Mouse (Mus musculus): ENCODE measurements around the gene Itpr3.

DNA sequence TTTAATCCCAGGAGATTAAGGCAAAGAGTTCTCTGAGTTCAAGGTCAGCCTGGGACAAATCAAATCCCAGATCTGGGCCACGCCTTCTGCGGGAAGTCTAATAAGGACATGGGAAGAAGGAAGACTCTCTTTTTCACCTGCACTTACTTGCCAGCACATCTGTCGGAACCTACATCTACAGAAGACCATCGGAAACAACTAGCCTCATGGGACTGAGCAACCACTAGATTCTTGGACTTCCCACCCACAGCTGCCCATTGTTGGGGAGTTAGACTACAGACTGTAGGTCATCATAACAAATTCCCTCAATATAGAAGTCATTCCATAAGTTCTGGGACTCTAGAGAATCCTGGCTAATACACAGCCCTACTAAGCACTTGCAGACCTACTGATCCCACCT, 111.5 kb downstream of the Itpr3 start:
- TF ChIP-seq CTCF (IDR thresholded peaks at IDR 0.05; ENCODE audit: low read depth) = no peak
- TF ChIP-seq EP300 (IDR thresholded peaks at IDR 0.05; ENCODE audit: low read depth) = no peak
